Mouse (Mus musculus) olfactory bulb, adult 2 months (tissue): Measurements from ENCODE around the gene A430078G23Rik.

Experiments used
- CTCF ChIP-seq: fragments of 200-500 bp; IDR thresholded peaks from 2 replicates; pipeline ENCODE4 v1.5.1; 2012; ENCODE audit warnings: low read depth, mild to moderate bottlenecking, low read length, moderate library complexity; ENCODE audit not compliant: insufficient read depth
- POLR2A ChIP-seq: fragments of 200-500 bp; IDR thresholded peaks from 2 replicates; pipeline ENCODE4 v1.6.1; 2012; ENCODE audit warnings: mild to moderate bottlenecking, low read depth, low read length, moderate library complexity; ENCODE audit not compliant: insufficient read depth

DNA sequence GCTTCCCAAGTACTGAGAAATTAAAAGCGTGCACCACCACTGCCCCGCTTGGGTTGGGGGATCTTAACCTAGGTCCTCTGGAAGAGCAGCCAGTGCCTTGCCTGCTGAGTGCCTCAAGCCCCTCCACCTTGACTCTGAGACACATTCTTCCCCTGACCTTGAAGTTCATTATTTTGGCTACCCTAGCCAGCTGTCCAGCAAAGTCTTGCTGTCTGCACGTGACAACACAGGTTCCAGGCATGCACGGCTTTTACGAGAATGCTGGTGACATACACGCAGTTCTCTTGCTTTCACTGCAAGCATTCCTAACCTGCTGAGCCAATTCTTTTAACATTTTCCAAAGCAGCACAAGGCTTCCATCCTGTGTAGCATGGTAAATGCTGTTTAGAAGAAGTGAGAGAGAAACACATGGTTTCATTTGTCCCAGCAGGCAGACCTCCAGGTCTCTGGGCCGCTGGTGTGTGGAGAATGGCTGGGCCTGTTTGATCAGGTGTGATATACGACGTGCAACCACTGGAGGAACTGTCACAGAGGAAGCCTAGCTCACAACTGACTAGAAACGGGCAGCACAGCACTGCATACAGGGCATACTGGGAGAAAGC, 67.0 kb downstream of the A430078G23Rik start:
- TF ChIP-seq CTCF (no peak), POLR2A (no peak)
